Mouse (Mus musculus): ENCODE data around the gene Ryr2. TPM values are rescaled to one million over a fixed set of nuclear protein-coding genes. Genes with fewer than 3 reads are reported as not detected.

Ryr2 gene
- polyA plus RNA-seq, 1 experiment = not detected

GRCm38 (mm10) chr13:12092379-12093107, 14.2 kb downstream of the Ryr2 start:
- no peaks in the 10 kb centered on the region for H3K27me3 ChIP-seq (ENCODE audit: control insufficient read depth, insufficient read depth, insufficient read length)
- H3K79me3 ChIP-seq (ENCODE audit: low read depth) = no peaks in the 10 kb centered on the region
- H3K79me2 ChIP-seq (ENCODE audit: control insufficient read depth, insufficient read depth) = no peaks in the 10 kb centered on the region
- H3K4me3 ChIP-seq (ENCODE audit: insufficient read depth, poor library complexity, severe bottlenecking) = no peak overlapping the region
- TF ChIP-seq MYOG (IDR thresholded peaks at IDR 0.05; ENCODE audit: control insufficient read depth, extremely low read depth, insufficient read length) = no peak
- no peak for TF ChIP-seq CTCF (IDR thresholded peaks at IDR 0.05; ENCODE audit: control insufficient read depth, insufficient read depth, insufficient read length)
- TF ChIP-seq CEBPB (IDR thresholded peaks at IDR 0.05; ENCODE audit: low read depth) = no peak
- TF ChIP-seq USF1 (IDR thresholded peaks at IDR 0.05; ENCODE audit: low read depth) = no peak
- no peak for TF ChIP-seq FOSL1 (IDR thresholded peaks at IDR 0.05; ENCODE audit: insufficient read depth, low read length, poor library complexity, severe bottlenecking)
- TF ChIP-seq MYOD1 (IDR thresholded peaks at IDR 0.05; ENCODE audit: control insufficient read depth, insufficient read length, low read depth) = no peak
- no peak for TF ChIP-seq MAX (IDR thresholded peaks at IDR 0.05)
- no peaks in the 10 kb centered on the region for H3K36me3 ChIP-seq (ENCODE audit: control insufficient read depth, insufficient read depth)
- no peak overlapping the region for H3ac ChIP-seq (ENCODE audit: control insufficient read depth, insufficient read length, low read depth)

- Histone ChIP-seq H3K36me3 (ENCODE audit: control insufficient read depth, insufficient read depth) (no peaks in the 10 kb centered on the region), H3ac (ENCODE audit: control insufficient read depth, insufficient read length, low read depth) (no peak overlapping the region), H3K4me3 (ENCODE audit: insufficient read depth, poor library complexity, severe bottlenecking) (no peak overlapping the region), H3K27me3 (ENCODE audit: control insufficient read depth, insufficient read depth, insufficient read length) (no peaks in the 10 kb centered on the region), H3K79me2 (ENCODE audit: control insufficient read depth, insufficient read depth) (no peaks in the 10 kb centered on the region), H3K79me3 (ENCODE audit: low read depth) (no peaks in the 10 kb centered on the region)
- TF ChIP-seq CTCF (IDR thresholded peaks at IDR 0.05; ENCODE audit: control insufficient read depth, insufficient read depth, insufficient read length) (no peak), FOSL1 (IDR thresholded peaks at IDR 0.05; ENCODE audit: insufficient read depth, low read length, poor library complexity, severe bottlenecking) (no peak), MYOG (IDR thresholded peaks at IDR 0.05; ENCODE audit: control insufficient read depth, extremely low read depth, insufficient read length) (no peak), USF1 (IDR thresholded peaks at IDR 0.05; ENCODE audit: low read depth) (no peak), CEBPB (IDR thresholded peaks at IDR 0.05; ENCODE audit: low read depth) (no peak), MAX (IDR thresholded peaks at IDR 0.05) (no peak), MYOD1 (IDR thresholded peaks at IDR 0.05; ENCODE audit: control insufficient read depth, insufficient read length, low read depth) (no peak)
These were observed 22.7 kb downstream of the Ryr2 start for GRCm38 (mm10) chr13:12084112-12084475.

GRCm38 (mm10) chr13:12083443-12084111, 23.2 kb downstream of the Ryr2 start:
- Histone ChIP-seq H3K79me3 (ENCODE audit: low read depth) (no peaks in the 10 kb centered on the region), H3ac (ENCODE audit: control insufficient read depth, insufficient read length, low read depth) (no peak overlapping the region), H3K79me2 (ENCODE audit: control insufficient read depth, insufficient read depth) (no peaks in the 10 kb centered on the region), H3K36me3 (ENCODE audit: control insufficient read depth, insufficient read depth) (no peaks in the 10 kb centered on the region), H3K27me3 (ENCODE audit: control insufficient read depth, insufficient read depth, insufficient read length) (no peaks in the 10 kb centered on the region), H3K4me3 (ENCODE audit: insufficient read depth, poor library complexity, severe bottlenecking) (no peak overlapping the region)
- TF ChIP-seq CTCF (IDR thresholded peaks at IDR 0.05; ENCODE audit: control insufficient read depth, insufficient read depth, insufficient read length) (no peak), MYOG (IDR thresholded peaks at IDR 0.05; ENCODE audit: control insufficient read depth, extremely low read depth, insufficient read length) (no peak), USF1 (IDR thresholded peaks at IDR 0.05; ENCODE audit: low read depth) (no peak), MYOD1 (IDR thresholded peaks at IDR 0.05; ENCODE audit: control insufficient read depth, insufficient read length, low read depth) (no peak), CEBPB (IDR thresholded peaks at IDR 0.05; ENCODE audit: low read depth) (no peak), MAX (IDR thresholded peaks at IDR 0.05) (no peak), FOSL1 (IDR thresholded peaks at IDR 0.05; ENCODE audit: insufficient read depth, low read length, poor library complexity, severe bottlenecking) (no peak)

GRCm38 (mm10) chr13:12080590-12080989, 26.2 kb downstream of the Ryr2 start:
- Histone ChIP-seq H3ac (ENCODE audit: control insufficient read depth, insufficient read length, low read depth) (no peak overlapping the region), H3K27me3 (ENCODE audit: control insufficient read depth, insufficient read depth, insufficient read length) (no peaks in the 10 kb centered on the region), H3K36me3 (ENCODE audit: control insufficient read depth, insufficient read depth) (no peaks in the 10 kb centered on the region), H3K79me3 (ENCODE audit: low read depth) (no peaks in the 10 kb centered on the region), H3K79me2 (ENCODE audit: control insufficient read depth, insufficient read depth) (no peaks in the 10 kb centered on the region), H3K4me3 (ENCODE audit: insufficient read depth, poor library complexity, severe bottlenecking) (no peak overlapping the region)
- TF ChIP-seq CEBPB (IDR thresholded peaks at IDR 0.05; ENCODE audit: low read depth) (no peak), CTCF (IDR thresholded peaks at IDR 0.05; ENCODE audit: control insufficient read depth, insufficient read depth, insufficient read length) (no peak), MAX (IDR thresholded peaks at IDR 0.05) (no peak), MYOD1 (IDR thresholded peaks at IDR 0.05; ENCODE audit: control insufficient read depth, insufficient read length, low read depth) (no peak), MYOG (IDR thresholded peaks at IDR 0.05; ENCODE audit: control insufficient read depth, extremely low read depth, insufficient read length) (no peak), USF1 (IDR thresholded peaks at IDR 0.05; ENCODE audit: low read depth) (no peak), FOSL1 (IDR thresholded peaks at IDR 0.05; ENCODE audit: insufficient read depth, low read length, poor library complexity, severe bottlenecking) (no peak)

- Histone ChIP-seq H3K36me3 (ENCODE audit: control insufficient read depth, insufficient read depth) (no peaks in the 10 kb centered on the region), H3ac (ENCODE audit: control insufficient read depth, insufficient read length, low read depth) (no peak overlapping the region), H3K4me3 (ENCODE audit: insufficient read depth, poor library complexity, severe bottlenecking) (no peak overlapping the region), H3K79me3 (ENCODE audit: low read depth) (no peaks in the 10 kb centered on the region), H3K79me2 (ENCODE audit: control insufficient read depth, insufficient read depth) (no peaks in the 10 kb centered on the region), H3K27me3 (ENCODE audit: control insufficient read depth, insufficient read depth, insufficient read length) (no peaks in the 10 kb centered on the region)
- no peak for TF ChIP-seq FOSL1 (IDR thresholded peaks at IDR 0.05; ENCODE audit: insufficient read depth, low read length, poor library complexity, severe bottlenecking)
- no peak for TF ChIP-seq CEBPB (IDR thresholded peaks at IDR 0.05; ENCODE audit: low read depth)
- TF ChIP-seq USF1 (IDR thresholded peaks at IDR 0.05; ENCODE audit: low read depth) = no peak
- TF ChIP-seq MAX (IDR thresholded peaks at IDR 0.05) = no peak
- TF ChIP-seq CTCF (IDR thresholded peaks at IDR 0.05; ENCODE audit: control insufficient read depth, insufficient read depth, insufficient read length) = no peak
- TF ChIP-seq MYOG (IDR thresholded peaks at IDR 0.05; ENCODE audit: control insufficient read depth, extremely low read depth, insufficient read length) = no peak
- TF ChIP-seq MYOD1 (IDR thresholded peaks at IDR 0.05; ENCODE audit: control insufficient read depth, insufficient read length, low read depth) = no peak
These were observed 27.2 kb downstream of the Ryr2 start for GRCm38 (mm10) chr13:12079536-12079935.
